Mouse (Mus musculus) C2C12 (cell line): Measurements from ENCODE around the gene 1700012A03Rik. TPM values are rescaled to one million over a fixed set of nuclear protein-coding genes. Genes with fewer than 3 reads are reported as not detected.

Source experiments
- H3K27me3 ChIP-seq: one replicate; pipeline ENCODE4 v1.6.1; 2011; ENCODE audit not compliant: control insufficient read depth, insufficient read depth, insufficient read length
- H3K36me3 ChIP-seq: one replicate; pipeline ENCODE4 v1.6.1; 2011; ENCODE audit not compliant: control insufficient read depth, insufficient read depth
- H3K4me3 ChIP-seq: one replicate; pipeline ENCODE4 v1.5.1; 2011; ENCODE audit warnings: mild to moderate bottlenecking, control low read depth; ENCODE audit not compliant: poor library complexity, insufficient read depth, severe bottlenecking
- H3K79me2 ChIP-seq: one replicate; pipeline ENCODE4 v1.6.1; 2011; ENCODE audit not compliant: control insufficient read depth, insufficient read depth
- H3K79me3 ChIP-seq: one replicate; pipeline ENCODE4 v1.6.1; 2011; ENCODE audit warnings: low read depth, control low read depth
- H3ac ChIP-seq: one replicate; pipeline ENCODE3; 2011; ENCODE audit warnings: low read depth; ENCODE audit not compliant: control insufficient read depth, insufficient read length
- CEBPB ChIP-seq: IDR thresholded peaks from one replicate; pipeline ENCODE4 v1.6.1; 2011; ENCODE audit warnings: low read depth, mild to moderate bottlenecking, control low read depth, moderate library complexity
- CTCF ChIP-seq: IDR thresholded peaks from one replicate; pipeline ENCODE4 v1.5.1; 2011; ENCODE audit not compliant: control insufficient read depth, insufficient read depth, insufficient read length
- FOSL1 ChIP-seq: IDR thresholded peaks from one replicate; pipeline ENCODE4 v1.8.0; 2011; ENCODE audit warnings: mild to moderate bottlenecking, low read length; ENCODE audit not compliant: poor library complexity, insufficient read depth, severe bottlenecking
- MAX ChIP-seq: IDR thresholded peaks from one replicate; pipeline ENCODE4 v1.6.1; 2011; ENCODE audit warnings: mild to moderate bottlenecking, control low read depth
- MYOD1 ChIP-seq: IDR thresholded peaks from one replicate; pipeline ENCODE4 v1.6.1; 2011; ENCODE audit warnings: low read depth; ENCODE audit not compliant: control insufficient read depth, insufficient read length
- MYOG ChIP-seq: IDR thresholded peaks from one replicate; pipeline ENCODE4 v1.6.1; 2011; ENCODE audit not compliant: control insufficient read depth, insufficient read length; ENCODE audit errors: extremely low read depth
- USF1 ChIP-seq: IDR thresholded peaks from one replicate; pipeline ENCODE4 v1.6.1; 2011; ENCODE audit warnings: low read depth, mild to moderate bottlenecking, control low read depth, moderate library complexity
- long read RNA-seq, 2 experiments: library from polyadenylated mRNA; unstranded; transcript quantifications; one replicate each; pipeline ENCODE4 v2.0.0; 2019 to 2020
- polyA plus RNA-seq: library from polyadenylated mRNA; unstranded; fragments of >200 nt; fragmentation: generic; extraction: Trizol; gene quantifications from one replicate; pipeline ENCODE4 v1.2.1, GENCODE M21; 2012; ENCODE audit warnings: missing spikeins

The 1700012A03Rik gene
- not detected for polyA plus RNA-seq
- long read RNA-seq, experiment 1 = 0 reads
- long read RNA-seq, experiment 2 = 0 reads

DNA sequence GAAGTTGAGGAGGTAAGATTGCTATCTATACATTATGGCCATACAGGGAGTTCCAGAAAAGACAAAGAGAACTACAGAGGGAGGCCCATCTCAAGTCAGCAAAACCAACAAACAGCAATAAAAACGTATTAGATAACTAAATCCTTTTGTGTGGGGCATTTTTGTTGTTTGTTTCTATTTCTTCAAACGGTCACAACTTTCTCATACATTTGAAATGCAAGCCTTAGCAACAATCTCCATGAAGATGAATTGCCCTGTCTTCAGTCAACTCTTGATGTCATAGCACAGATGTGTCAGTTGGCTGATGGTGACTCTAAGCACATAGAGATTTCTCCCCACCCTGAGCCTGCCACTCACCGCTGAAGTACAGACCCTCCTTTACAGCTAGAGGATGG is at the start of gene 1700012A03Rik:
Gene 1700012A03Rik, plus strand, starts transcription at position 296 of the 395 bp plus-strand sequence.
- Histone ChIP-seq H3K4me3 (no peak within 1 kb of the TSS), H3K79me3 (no peaks in the 10 kb centered on the region)

DNA sequence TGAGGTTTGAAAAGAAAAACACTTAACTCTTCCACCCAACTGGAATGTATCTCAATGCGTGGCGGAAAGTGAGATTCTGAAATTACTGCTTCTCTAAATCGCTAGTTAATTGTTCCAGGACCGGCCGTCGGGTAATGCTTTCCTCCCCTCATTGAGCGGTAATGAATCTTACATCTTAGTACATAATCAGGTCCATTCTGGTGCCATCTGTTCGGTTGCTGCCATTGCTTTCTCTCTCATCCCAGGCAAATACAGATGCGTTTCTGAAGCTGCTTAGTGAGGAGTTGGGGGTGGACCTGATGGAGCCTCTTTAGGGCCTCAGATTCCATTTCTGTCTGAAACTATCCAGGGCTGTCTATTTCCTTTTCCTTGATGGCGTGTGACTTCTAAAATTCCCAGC is 45.8 kb upstream of the 1700012A03Rik start:
- no peaks in the 10 kb centered on the region for H3K27me3 ChIP-seq
- no peak for TF ChIP-seq CEBPB
- no peak for TF ChIP-seq MYOG
- TF ChIP-seq FOSL1 = no peak
- TF ChIP-seq CTCF = no peak
- no peak for TF ChIP-seq MYOD1
- TF ChIP-seq USF1 = no peak
- no peak for TF ChIP-seq MAX

More for the DNA sequence above, at the start of gene 1700012A03Rik:
- no peak within 1 kb of the TSS for H3ac ChIP-seq
- no peaks in the 10 kb centered on the region for H3K79me2 ChIP-seq
- no peak for TF ChIP-seq USF1
- no peak for TF ChIP-seq MYOD1
- TF ChIP-seq MYOG = no peak
- no peak for TF ChIP-seq MAX
- TF ChIP-seq CTCF = no peak
- no peak for TF ChIP-seq CEBPB
- no peak for TF ChIP-seq FOSL1
- no peaks in the 10 kb centered on the region for H3K36me3 ChIP-seq
- no peaks in the 10 kb centered on the region for H3K27me3 ChIP-seq

DNA sequence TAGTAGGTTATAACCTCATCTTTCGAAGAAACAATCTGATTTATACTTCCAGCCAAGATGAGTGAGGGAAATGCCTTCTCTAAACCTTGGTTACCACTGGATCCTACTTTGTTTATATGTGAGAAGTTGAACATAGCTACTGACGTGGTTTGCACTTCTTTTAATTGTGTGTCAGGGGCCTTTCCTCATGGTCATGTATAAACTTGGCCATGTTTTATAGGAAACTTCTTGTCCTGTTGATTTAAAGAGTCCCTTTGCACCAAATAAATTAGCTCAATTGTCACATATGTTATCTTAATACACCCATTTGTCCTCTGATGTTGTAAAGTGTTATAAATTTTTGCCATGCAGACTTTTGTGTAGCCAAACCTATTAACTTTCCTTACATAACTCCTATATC is 44.1 kb upstream of the 1700012A03Rik start:
- Histone ChIP-seq H3K79me3 (no peaks in the 10 kb centered on the region), H3K36me3 (no peaks in the 10 kb centered on the region), H3ac (no peak overlapping the region), H3K4me3 (no peak overlapping the region), H3K27me3 (no peaks in the 10 kb centered on the region), H3K79me2 (no peaks in the 10 kb centered on the region)
- TF ChIP-seq MYOD1 = no peak
- no peak for TF ChIP-seq USF1
- no peak for TF ChIP-seq CEBPB
- TF ChIP-seq MYOG = no peak
- TF ChIP-seq FOSL1 = no peak
- TF ChIP-seq MAX = no peak
- TF ChIP-seq CTCF = no peak

More for the DNA sequence above, 45.8 kb upstream of the 1700012A03Rik start:
- no peaks in the 10 kb centered on the region for H3K79me3 ChIP-seq
- H3K4me3 ChIP-seq = no peak overlapping the region
- no peaks in the 10 kb centered on the region for H3K79me2 ChIP-seq
- no peaks in the 10 kb centered on the region for H3K36me3 ChIP-seq
- H3ac ChIP-seq = no peak overlapping the region

DNA sequence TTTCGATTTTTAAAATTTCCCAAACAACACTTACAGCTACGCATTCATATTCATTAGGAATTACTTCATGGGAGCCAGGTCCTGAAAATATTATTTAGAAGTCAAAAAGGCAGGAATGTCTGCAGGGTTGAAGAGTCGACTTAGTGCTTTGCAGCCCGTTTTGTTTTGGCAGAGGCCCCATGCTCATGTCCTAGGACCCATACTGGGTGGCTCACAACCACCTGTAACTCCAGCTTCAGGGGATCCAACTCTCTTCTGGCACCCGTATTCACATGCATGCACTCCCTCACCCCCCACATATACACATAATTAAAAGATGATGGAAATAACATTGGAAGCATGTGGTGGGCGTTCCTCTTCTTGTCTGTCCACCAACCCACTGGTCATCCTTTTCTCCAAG is 43.7 kb upstream of the 1700012A03Rik start:
- H3K27me3 ChIP-seq = no peaks in the 10 kb centered on the region
- H3K79me2 ChIP-seq = no peaks in the 10 kb centered on the region
- H3K4me3 ChIP-seq = no peak overlapping the region
- no peaks in the 10 kb centered on the region for H3K79me3 ChIP-seq
- no peak overlapping the region for H3ac ChIP-seq
- no peaks in the 10 kb centered on the region for H3K36me3 ChIP-seq
- no peak for TF ChIP-seq CEBPB
- no peak for TF ChIP-seq CTCF
- TF ChIP-seq MYOG = no peak
- no peak for TF ChIP-seq FOSL1
- no peak for TF ChIP-seq USF1
- no peak for TF ChIP-seq MYOD1
- no peak for TF ChIP-seq MAX

DNA sequence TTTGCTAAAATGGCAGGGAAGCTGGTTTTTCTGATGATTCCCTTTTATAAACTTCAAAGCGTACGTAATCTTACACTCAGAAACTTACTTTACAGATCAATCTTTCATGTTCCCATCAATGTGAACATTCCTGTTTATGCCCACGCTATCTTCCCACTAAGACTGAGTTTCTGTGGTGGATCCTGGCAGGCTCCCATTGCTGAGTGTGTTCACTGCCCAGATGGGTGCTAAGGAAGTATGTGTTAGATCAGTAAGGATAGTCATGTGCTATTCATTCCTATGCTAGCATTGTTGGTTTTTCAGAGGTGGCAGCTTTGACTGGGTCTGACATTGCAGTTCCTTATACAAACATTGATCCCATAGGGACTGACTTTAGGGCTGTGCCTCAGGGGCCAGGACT is 42.7 kb upstream of the 1700012A03Rik start:
- TF ChIP-seq CTCF (no peak), FOSL1 (no peak), MYOG (no peak), MYOD1 (no peak), USF1 (no peak), CEBPB (no peak), MAX (no peak)

DNA sequence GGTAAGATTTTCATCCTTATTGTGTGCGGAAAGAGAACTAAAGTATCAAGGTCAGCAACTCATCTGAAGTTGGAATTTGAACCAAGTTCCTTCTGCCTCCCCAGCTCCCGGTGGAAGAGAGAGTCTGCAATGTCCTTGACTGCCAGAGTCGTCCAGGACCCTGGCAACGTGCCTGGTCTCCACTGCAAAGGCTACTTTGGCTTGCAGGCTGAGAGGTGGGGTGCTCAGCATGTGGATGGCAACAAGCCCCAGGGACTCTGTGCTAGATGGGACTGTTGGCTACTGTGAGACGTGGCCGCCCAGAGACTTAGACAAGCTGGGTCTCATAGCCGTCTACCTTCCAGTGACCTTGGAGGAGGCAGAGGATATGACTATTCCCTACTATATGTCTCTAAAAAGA is 33.2 kb upstream of the 1700012A03Rik start:
- Histone ChIP-seq H3K36me3 (no peaks in the 10 kb centered on the region), H3K27me3 (no peaks in the 10 kb centered on the region), H3ac (no peak overlapping the region), H3K79me3 (no peaks in the 10 kb centered on the region), H3K79me2 (no peaks in the 10 kb centered on the region), H3K4me3 (no peak overlapping the region)
- no peak for TF ChIP-seq FOSL1
- TF ChIP-seq MYOG = no peak
- no peak for TF ChIP-seq MAX
- TF ChIP-seq CEBPB = no peak
- TF ChIP-seq CTCF = no peak
- no peak for TF ChIP-seq USF1
- no peak for TF ChIP-seq MYOD1

More for the DNA sequence above, 42.7 kb upstream of the 1700012A03Rik start:
- no peak overlapping the region for H3K4me3 ChIP-seq
- no peak overlapping the region for H3ac ChIP-seq
- H3K27me3 ChIP-seq = no peaks in the 10 kb centered on the region
- no peaks in the 10 kb centered on the region for H3K79me2 ChIP-seq
- no peaks in the 10 kb centered on the region for H3K79me3 ChIP-seq
- no peaks in the 10 kb centered on the region for H3K36me3 ChIP-seq
